Mouse (Mus musculus): ENCODE results near the gene Dnah17.

The Dnah17 gene

DNA sequence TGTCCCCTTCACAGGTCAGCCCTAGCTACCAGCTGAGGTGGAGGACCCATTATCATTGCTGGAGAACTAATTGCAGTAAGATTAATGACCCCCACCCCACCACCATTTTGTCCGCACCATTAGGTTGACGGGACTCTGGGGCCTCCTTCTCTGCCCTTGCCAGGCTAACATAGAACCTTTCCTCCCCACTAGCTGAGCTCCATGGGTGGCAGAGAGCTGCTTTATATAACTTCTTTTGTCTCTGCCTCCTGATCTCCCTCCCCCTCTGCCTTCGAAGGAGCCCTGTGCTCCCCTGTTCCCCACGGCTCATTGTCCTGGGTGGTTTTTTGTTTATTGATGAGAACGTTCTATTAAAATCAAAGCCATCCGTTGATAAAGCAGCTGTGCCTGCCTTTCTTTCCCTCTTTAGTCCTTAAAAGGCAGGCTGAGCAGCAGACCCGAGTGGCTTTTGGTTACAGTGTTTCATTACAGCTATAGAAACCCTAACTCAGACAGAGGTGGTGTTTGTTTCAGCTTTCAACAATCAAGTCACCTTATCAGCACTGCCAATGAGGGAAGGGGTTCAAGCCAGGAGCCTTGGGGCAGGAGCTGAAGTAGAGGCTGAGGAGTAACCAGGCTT, 12.2 kb upstream of the Dnah17 start:
- no peak for DNase-seq

- no peak for DNase-seq
Observed at GRCm38 (mm10) chr11:118140771-118141565, 10.5 kb upstream of the Dnah17 start.

DNA sequence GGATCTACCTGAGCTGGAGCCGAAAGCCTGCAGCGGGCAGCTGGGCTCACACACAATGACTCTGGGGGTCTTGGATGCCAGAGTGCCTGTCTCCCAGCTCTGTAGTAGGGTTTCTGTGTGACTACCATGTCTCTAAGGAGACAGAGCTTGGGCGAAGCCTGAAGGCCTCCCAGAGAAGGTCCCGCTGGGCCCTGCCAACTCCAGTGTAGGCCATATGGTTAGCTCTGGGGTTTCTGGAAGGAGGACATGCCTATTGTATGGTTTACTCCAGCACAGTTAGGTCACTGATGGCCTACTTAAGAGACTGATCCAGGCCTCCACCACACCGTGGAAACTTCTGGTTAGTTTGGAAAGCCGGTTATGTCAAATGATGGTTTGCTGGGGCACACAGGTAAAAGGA, 7.9 kb upstream of the Dnah17 start:
- DNase-seq = no peak

GRCm38 (mm10) chr11:118136172-118136632, 5.8 kb upstream of the Dnah17 start:
- no peak for DNase-seq

GRCm38 (mm10) chr11:118135271-118135670, 4.8 kb upstream of the Dnah17 start:
- no peak for DNase-seq

GRCm38 (mm10) chr11:118133752-118134169, 3.3 kb upstream of the Dnah17 start:
- peak; percentile 15 for DNase-seq

DNA sequence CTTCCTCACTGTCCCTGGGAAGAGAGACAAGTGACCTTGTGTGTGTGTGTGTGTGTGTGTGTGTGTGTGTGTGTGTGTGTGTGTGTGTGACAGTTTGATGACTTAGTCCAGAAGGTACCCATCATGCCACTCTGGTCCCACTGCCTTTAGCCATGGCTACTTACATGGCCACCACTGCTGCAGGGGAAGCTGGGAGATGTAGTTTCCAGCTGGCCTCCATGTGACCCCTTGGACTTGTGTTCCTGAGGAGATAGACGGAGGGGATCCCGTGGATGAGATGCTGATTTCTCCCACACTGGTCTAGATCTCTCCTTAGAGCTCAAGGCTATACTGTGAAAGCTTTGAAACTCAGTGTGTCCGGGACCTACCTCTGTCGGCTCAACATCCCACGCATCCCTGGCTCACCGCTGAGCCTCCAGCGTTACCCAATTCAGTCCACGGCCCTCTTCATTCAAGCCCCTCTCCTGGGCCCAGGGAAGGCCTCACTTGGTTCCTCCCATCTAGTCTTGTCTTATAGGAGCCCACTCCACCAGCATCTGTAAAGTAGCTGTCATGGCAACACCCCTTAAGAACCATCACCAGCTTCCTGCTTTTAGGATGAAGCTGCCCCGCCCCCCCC, 2.8 kb upstream of the Dnah17 start:
- DNase-seq = no peak

DNA sequence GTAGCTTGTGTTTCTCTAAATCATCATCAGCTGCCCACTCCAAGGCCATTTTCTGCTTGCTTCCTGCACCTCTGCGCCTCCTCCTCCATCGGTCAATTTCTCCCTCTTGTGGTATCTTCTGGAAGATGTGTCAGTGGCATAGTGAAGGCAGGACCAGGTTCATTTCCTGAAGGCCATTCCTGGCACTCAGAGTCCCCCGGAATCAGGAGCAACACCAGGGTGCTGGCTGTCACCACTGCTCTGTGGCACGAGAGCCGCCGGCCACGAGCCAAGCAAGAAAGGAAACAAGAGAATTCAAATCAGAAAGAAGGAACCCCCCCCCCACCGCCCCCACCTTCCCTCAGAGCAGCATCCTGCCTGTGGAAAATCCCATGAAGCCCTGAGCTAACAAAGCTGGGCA, 1.7 kb upstream of the Dnah17 start:
- DNase-seq = peak; percentile 46

DNA sequence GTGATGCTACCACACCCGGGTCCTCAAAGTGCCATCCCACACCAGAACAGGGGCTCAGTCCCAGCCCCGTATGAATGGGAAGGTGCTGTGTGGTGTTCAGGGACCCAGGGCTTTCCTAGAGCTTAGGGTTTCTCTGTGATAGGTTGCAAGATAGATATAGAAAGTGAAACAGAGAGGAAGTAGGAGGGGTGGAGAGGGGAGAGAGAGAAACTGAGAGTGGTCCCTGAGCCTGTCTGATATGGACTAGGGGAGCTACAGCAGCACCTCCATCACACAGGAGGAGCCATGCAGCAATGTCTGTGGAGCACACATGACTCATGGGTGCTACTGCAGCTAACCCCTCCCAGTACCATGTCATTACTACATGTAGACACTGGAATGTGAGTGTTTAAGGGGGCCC, 622 bp downstream of the Dnah17 start:
- DNase-seq = no peak

DNA sequence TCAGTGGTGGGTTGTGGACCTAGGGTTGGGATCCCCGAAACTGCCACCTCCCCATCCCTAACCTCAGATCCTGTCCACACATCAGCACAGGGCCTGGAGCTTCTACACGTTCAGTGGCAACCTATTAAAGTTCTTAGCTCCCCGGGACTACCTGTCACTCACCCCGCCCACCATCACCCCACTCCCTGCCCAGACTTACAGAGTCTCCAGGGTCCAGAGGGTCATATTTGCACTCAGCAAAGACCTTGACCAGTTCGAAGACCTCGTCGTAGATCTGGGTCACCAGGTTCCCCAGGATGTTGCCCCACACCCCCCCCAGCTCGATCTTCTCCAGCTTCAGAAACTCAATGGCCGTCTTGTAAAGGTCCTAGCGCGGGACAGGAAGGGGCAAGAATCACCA, 8.8 kb downstream of the Dnah17 start:
- no peak for DNase-seq

DNA sequence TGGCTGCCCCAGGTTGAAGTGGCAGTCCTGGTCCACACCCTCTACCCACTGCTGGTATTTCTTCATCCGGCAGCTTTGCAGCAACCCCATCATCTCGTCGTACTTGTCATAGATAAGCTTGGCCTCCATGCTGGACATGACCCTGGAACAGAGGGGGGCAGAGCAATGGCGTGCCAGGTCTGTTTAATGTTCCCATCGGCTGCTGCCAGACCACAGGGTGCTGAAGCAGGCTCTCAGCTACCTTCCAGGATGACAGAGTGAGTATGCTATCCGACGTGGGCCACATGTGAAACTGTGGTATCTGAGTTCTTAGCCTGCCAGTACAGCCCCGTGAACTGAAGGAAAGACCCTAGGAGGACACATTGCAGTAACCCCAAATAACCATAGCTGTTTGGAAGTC, 11.7 kb downstream of the Dnah17 start:
- DNase-seq = no peak

DNA sequence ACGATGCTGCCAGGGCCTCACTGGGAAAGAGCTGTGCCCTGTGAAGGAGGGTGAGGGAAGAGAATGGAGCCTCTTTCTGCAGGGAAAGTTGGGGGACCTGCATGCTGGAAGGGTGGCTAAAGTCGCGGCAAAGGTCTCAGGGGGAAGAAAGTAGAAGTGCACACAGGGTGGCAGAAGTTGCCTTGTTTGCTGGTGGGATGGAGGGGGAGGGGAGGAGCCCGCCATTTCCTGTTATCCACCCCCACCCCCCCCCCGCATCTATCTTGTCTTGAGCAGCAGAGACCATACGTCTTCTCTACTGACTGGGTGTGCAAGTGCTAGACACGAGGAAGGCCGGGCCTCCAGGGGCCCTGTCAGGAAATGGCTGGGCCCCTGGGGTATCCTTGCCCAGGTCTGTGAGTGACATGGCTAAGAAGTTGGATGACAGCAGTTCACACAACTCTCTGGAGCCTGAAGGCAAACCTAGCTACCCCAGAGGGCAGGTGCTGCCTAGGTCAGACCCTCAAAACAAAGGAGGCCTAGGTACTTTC, 15.8 kb downstream of the Dnah17 start:
- DNase-seq = no peak

DNA sequence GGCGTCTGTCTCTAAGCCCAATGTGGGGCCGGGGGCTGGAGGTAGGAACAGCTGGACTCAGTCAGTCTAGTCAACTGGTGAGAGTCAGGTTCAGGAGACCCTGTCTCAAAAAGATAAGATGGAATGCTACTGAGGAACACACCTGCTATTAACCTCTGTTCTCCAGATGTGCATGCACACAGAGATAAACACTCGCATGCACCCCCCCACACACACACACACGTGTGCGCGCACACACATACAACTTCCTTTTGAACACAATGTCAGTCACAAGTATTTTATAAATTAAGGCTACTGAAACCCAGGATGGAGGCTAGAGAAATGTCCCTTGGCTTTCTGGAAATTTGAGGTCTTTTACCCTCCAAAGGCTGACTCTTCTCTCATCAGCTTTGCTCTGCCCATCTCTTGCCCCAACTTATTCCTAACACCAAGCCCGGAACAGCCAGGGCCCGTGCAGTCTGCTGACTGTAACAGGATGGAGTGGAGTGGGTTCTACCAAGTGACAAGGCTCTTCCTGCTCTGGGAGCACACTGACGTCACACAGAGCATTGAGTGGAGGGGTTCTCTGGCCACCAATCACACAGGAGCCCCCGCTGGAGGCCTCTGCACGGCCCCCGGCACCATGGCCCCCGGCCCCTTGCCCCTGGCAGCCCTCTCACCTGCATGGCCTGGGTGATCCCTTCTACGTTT, 16.8 kb downstream of the Dnah17 start:
- no peak for DNase-seq

DNA sequence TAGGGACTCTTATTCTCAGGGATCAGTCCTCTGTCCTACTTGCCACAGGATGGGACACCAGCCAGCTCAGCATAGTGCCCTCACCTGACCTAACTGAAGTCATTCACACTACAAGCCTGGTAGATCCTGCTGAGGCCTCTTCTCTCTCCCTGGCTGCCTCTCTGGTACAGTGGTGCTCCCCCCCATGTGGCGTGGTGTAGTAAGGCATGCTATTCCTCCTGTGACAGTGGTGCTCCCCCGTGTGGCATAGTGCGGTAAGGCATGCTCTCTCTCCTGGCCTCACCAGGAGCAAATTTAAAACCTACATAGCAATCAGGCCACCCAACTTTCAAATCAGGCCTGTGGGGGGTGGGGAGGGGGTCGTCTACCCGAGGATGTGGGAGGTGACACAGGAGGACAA, 26.4 kb downstream of the Dnah17 start:
- DNase-seq = peak; percentile 86

- DNase-seq = no peak
Observed at GRCm38 (mm10) chr11:118103383-118103782, 27.1 kb downstream of the Dnah17 start.

DNA sequence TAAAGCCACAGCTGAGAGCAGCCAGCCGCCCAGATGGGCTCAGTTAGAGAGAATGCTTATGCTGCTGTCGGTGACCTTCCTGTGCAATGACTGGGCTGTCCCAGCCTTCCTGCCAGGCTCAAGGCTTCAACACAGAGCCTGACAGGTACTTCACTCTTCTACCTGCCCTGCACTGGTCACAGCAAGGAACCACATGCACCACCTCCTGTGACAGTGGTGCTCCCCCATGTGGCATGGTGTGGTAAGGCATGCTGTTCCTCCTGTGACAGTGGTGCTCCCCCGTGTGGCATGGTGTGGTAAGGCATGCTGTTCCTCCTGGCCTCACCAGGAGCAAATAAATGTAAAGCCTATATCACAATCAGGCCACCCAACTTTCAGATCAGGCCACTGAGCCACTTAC, 27.6 kb downstream of the Dnah17 start:
- DNase-seq = peak; percentile 91

- DNase-seq = no peak
Observed at GRCm38 (mm10) chr11:118101133-118101532, 29.3 kb downstream of the Dnah17 start.

DNA sequence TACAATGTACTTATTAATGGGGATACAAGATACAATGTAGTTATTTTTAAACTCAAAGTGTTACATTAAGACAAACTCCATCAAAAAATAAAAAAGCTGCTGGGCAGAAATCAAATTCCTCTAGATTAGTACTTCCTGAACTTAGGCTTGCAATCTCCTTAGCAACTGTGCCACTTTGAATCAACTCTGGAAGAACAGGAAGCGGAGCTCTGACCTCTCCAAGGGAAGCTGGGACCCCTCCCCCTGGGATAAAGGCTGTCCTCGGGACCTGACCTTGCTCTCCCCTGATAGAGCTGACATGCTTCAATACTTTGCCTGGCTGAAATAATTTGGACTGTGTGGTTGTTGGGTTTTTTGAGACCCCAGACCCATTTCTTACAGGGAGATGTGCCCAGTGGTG, 33.7 kb downstream of the Dnah17 start:
- no peak for DNase-seq

DNA sequence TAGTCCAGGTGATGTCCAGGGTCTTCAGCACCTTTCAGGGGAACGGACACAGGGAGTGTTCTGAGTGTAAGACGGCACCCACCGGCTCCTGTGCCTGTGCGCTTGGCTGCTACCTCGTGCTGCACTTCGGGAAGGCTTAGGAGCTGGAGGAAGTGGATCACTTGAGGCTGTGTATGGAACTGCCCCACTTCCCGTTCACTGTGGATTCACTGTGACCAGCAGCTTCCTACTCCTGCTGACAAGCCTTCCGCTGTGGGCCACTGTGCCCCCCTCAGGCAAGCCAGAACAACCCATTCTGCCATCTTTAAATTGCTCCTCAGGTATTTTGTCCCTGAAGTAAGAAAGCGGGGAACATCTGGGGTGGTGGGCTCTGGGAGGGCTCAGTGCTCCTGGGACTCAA, 35.4 kb downstream of the Dnah17 start:
- no peak for DNase-seq

- DNase-seq = no peak
Observed at GRCm38 (mm10) chr11:118091002-118091670, 39.3 kb downstream of the Dnah17 start.

DNA sequence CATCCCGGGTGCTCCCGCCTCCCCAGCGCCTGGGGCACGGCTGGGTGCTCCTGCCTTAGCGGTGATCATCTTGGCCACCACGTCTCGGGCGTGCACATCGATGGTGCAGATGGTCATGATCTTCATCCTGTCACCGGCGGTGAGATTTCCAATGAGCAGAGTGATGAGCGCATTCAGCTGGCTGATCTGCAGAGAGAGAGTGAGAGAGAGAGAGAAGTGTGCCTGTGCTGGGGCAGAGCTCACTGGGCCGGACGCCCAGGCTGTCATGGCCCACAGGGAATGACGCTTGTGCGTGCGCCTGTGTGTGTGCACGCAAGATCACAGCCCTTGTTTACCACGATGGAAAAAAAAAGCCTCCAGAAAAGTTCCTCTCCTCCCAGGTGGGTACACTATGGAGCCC, 41.5 kb downstream of the Dnah17 start:
- no peak for DNase-seq

GRCm38 (mm10) chr11:118085961-118086360, 44.5 kb downstream of the Dnah17 start:
- no peak for DNase-seq

DNA sequence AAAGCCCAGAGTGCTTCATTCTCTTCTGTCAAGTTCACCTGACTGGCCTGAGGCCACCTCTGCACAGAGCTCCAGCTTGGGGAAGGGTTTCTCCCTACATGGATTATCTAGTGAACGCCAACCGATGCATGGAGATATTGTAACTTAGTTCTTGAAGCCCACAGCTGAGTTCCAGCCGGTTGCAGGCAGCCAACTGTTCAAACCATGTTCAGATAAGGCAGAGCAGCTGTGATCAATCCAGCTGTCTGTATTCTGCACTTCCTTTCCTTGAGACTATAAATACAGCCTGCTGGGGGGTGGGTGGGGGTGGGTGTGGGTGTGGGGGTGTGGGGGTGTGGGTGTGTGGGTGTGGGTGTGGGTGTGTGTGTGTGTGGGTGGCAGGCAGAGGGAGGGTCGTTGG, 45.3 kb downstream of the Dnah17 start:
- no peak for DNase-seq

All from kidney, adult 9 months (tissue).